Mouse (Mus musculus): ENCODE measurements around the gene Rundc3a.

GRCm38 (mm10) chr11:102418887-102419286 lies 25.7 kb downstream of the Rundc3a start:
- TF ChIP-seq POLR2A (IDR thresholded peaks at IDR 0.05; ENCODE audit: insufficient read length, low read depth): no peak
- TF ChIP-seq CEBPB (IDR thresholded peaks at IDR 0.05; ENCODE audit: insufficient read depth, poor library complexity, severe bottlenecking): no peak
- no peak for TF ChIP-seq REST (IDR thresholded peaks at IDR 0.05; ENCODE audit: insufficient read depth, insufficient read length)
- no peak for TF ChIP-seq MAX (IDR thresholded peaks at IDR 0.05; ENCODE audit: low read depth)
- TF ChIP-seq TCF12 (IDR thresholded peaks at IDR 0.05; ENCODE audit: insufficient read depth, poor library complexity, severe bottlenecking): no peak
- no peak for TF ChIP-seq USF1 (IDR thresholded peaks at IDR 0.05; ENCODE audit: low read depth)
- no peak for TF ChIP-seq TCF3 (IDR thresholded peaks at IDR 0.05; ENCODE audit: insufficient read length, low read depth)
- TF ChIP-seq MYOD1 (IDR thresholded peaks at IDR 0.05; ENCODE audit: control insufficient read depth in 1 of 3, insufficient read length in 2 of 3, low read depth in 2 of 3): no peak
- no peak for TF ChIP-seq E2F4 (IDR thresholded peaks at IDR 0.05; ENCODE audit: insufficient read depth)
- TF ChIP-seq POLR2AphosphoS2 (IDR thresholded peaks at IDR 0.05; ENCODE audit: insufficient read length, low read depth): no peak
- TF ChIP-seq MYOG (IDR thresholded peaks at IDR 0.05; ENCODE audit: control insufficient read depth in 1 of 3, insufficient read depth in 1 of 3, insufficient read length in 2 of 3, low read depth in 2 of 3): no peak

All from myocyte (in vitro differentiated cells).